Mouse (Mus musculus): ENCODE results near the gene Nlgn3. TPM values are rescaled to one million over a fixed set of nuclear protein-coding genes. Genes with fewer than 3 reads are reported as not detected.

Gene Nlgn3
- polyA plus RNA-seq, 1 experiment from 2014 or later = 94.7 TPM

- Histone ChIP-seq H3K27ac (ENCODE audit: low read length) (no peak within 1 kb of the TSS), H3K9me3 (replicated peaks; ENCODE audit: control insufficient read depth, low read length, poor library complexity, severe bottlenecking) (no peaks in the 10 kb centered on the region), H3K4me1 (ENCODE audit: control insufficient read depth, insufficient read depth, low read length) (no peaks in the 10 kb centered on the region), H3K9ac (ENCODE audit: low read depth, low read length) (no peak within 1 kb of the TSS), H3K4me2 (ENCODE audit: low read length) (no peak within 1 kb of the TSS), H3K27me3 (ENCODE audit: control insufficient read depth, insufficient read depth, low read depth, low read length) (no peaks in the 10 kb centered on the region), H3K4me3 (ENCODE audit: low read depth, low read length) (no peak within 1 kb of the TSS), H3K36me3 (ENCODE audit: control insufficient read depth, insufficient read depth, low read length) (no peaks in the 10 kb centered on the region)
- WGBS = 61% methylated on average over 3 of the region's 3 CpGs
- no peak for ATAC-seq
Observed at GRCm38 (mm10) chrX:101268755-101269124, 30.2 kb upstream of the Nlgn3 start, which contains the start of gene Gm20489. TSS of gene Gm20489 (minus strand) at chrX:101269023.

GRCm38 (mm10) chrX:101273410-101273809 is 25.6 kb upstream of the Nlgn3 start:
- Histone ChIP-seq H3K4me3 (ENCODE audit: low read depth, low read length) (peak overlapping the region; percentile 54), H3K4me2 (ENCODE audit: low read length) (peak overlapping the region; percentile 58), H3K9me3 (replicated peaks; ENCODE audit: control insufficient read depth, low read length, poor library complexity, severe bottlenecking) (no peaks in the 10 kb centered on the region), H3K36me3 (ENCODE audit: control insufficient read depth, insufficient read depth, low read length) (no peaks in the 10 kb centered on the region; the same call in 1 of the 2 replicates), H3K27ac (ENCODE audit: low read length) (no peak overlapping the region), H3K27me3 (ENCODE audit: control insufficient read depth, insufficient read depth, low read depth, low read length) (no peaks in the 10 kb centered on the region), H3K9ac (ENCODE audit: low read depth, low read length) (peak overlapping the region; percentile 66; the same call in 1 of the 2 replicates), H3K4me1 (ENCODE audit: control insufficient read depth, insufficient read depth, low read length) (no peaks in the 10 kb centered on the region)
- ATAC-seq = peak; percentile 23; the same call in 1 of the 2 replicates
- WGBS = 18% methylated on average over 6 of the region's 6 CpGs

- H3K9me3 ChIP-seq (replicated peaks; ENCODE audit: control insufficient read depth, low read length, poor library complexity, severe bottlenecking) = no peaks in the 10 kb centered on the region
- 22% methylated on average over 49 of the region's 54 CpGs for WGBS
- no peaks in the 10 kb centered on the region for H3K4me1 ChIP-seq (ENCODE audit: control insufficient read depth, insufficient read depth, low read length)
Observed at GRCm38 (mm10) chrX:101273875-101274738, 24.9 kb upstream of the Nlgn3 start, which contains the start of gene Med12. TSS of gene Med12 (plus strand) at chrX:101274030.

DNA sequence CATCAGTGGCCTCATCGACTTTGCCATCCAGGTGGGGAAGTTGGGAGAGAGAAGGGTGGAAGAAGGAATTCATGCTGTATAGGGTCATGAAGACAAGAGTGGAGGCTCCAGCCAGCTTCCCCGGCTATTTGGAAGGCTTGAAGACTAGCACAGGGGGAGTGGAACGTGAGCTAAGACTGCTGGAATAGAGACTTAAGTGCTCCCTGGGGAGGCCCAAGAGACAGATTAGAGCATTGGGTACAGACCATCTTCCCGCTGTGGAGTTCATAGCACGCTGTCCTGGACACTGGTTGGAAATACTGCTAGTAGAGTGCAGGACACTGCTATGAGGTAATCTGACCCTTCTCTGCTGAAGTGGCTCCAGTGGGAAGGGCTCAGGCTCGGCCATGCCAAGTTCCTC is 16.2 kb upstream of the Nlgn3 start:
- H3K4me2 ChIP-seq (ENCODE audit: low read length) = no peak overlapping the region
- peaks cover 7% of the 10 kb centered on the region; the same call in 1 of the 2 replicates for H3K36me3 ChIP-seq (ENCODE audit: control insufficient read depth, insufficient read depth, low read length)
- H3K27me3 ChIP-seq (ENCODE audit: control insufficient read depth, insufficient read depth, low read depth, low read length) = no peaks in the 10 kb centered on the region
- ATAC-seq = no peak
- WGBS = 86% methylated on average over 6 of the region's 6 CpGs
- H3K4me1 ChIP-seq (ENCODE audit: control insufficient read depth, insufficient read depth, low read length) = no peaks in the 10 kb centered on the region
- no peaks in the 10 kb centered on the region for H3K9me3 ChIP-seq (replicated peaks; ENCODE audit: control insufficient read depth, low read length, poor library complexity, severe bottlenecking)
- no peak overlapping the region for H3K27ac ChIP-seq (ENCODE audit: low read length)
- H3K9ac ChIP-seq (ENCODE audit: low read depth, low read length) = no peak overlapping the region
- H3K4me3 ChIP-seq (ENCODE audit: low read depth, low read length) = no peak overlapping the region

More at GRCm38 (mm10) chrX:101273875-101274738, 24.9 kb upstream of the Nlgn3 start, which contains the start of gene Med12:
- Histone ChIP-seq H3K27me3 (ENCODE audit: control insufficient read depth, insufficient read depth, low read depth, low read length) (no peaks in the 10 kb centered on the region), H3K36me3 (ENCODE audit: control insufficient read depth, insufficient read depth, low read length) (no peaks in the 10 kb centered on the region; the same call in 1 of the 2 replicates), H3K27ac (ENCODE audit: low read length) (peak within 1 kb of the TSS; percentile 71), H3K9ac (ENCODE audit: low read depth, low read length) (peak within 1 kb of the TSS; percentile 66), H3K4me2 (ENCODE audit: low read length) (peak within 1 kb of the TSS; percentile 58), H3K4me3 (ENCODE audit: low read depth, low read length) (peak within 1 kb of the TSS; percentile 54)
- ATAC-seq = peak; percentile 98

GRCm38 (mm10) chrX:101285534-101285933 is 13.4 kb upstream of the Nlgn3 start:
- peak; percentile 71 for ATAC-seq
- H3K36me3 ChIP-seq (ENCODE audit: control insufficient read depth, insufficient read depth, low read length) = peaks cover 13% of the 10 kb centered on the region
- no peaks in the 10 kb centered on the region for H3K9me3 ChIP-seq (replicated peaks; ENCODE audit: control insufficient read depth, low read length, poor library complexity, severe bottlenecking)
- no peak overlapping the region for H3K27ac ChIP-seq (ENCODE audit: low read length)
- no peak overlapping the region for H3K9ac ChIP-seq (ENCODE audit: low read depth, low read length)
- H3K27me3 ChIP-seq (ENCODE audit: control insufficient read depth, insufficient read depth, low read depth, low read length) = no peaks in the 10 kb centered on the region
- WGBS = 29% methylated on average over 6 of the region's 6 CpGs
- H3K4me2 ChIP-seq (ENCODE audit: low read length) = no peak overlapping the region
- H3K4me1 ChIP-seq (ENCODE audit: control insufficient read depth, insufficient read depth, low read length) = no peaks in the 10 kb centered on the region
- no peak overlapping the region for H3K4me3 ChIP-seq (ENCODE audit: low read depth, low read length)

GRCm38 (mm10) chrX:101285953-101286670 is 12.9 kb upstream of the Nlgn3 start:
- H3K4me2 ChIP-seq (ENCODE audit: low read length) = no peak overlapping the region
- no peak overlapping the region for H3K4me3 ChIP-seq (ENCODE audit: low read depth, low read length)
- no peak for ATAC-seq
- H3K36me3 ChIP-seq (ENCODE audit: control insufficient read depth, insufficient read depth, low read length) = peaks cover 13% of the 10 kb centered on the region
- no peak overlapping the region for H3K27ac ChIP-seq (ENCODE audit: low read length)
- H3K9me3 ChIP-seq (replicated peaks; ENCODE audit: control insufficient read depth, low read length, poor library complexity, severe bottlenecking) = no peaks in the 10 kb centered on the region
- WGBS = 93% methylated on average over 14 of the region's 14 CpGs
- no peak overlapping the region for H3K9ac ChIP-seq (ENCODE audit: low read depth, low read length)
- no peaks in the 10 kb centered on the region for H3K27me3 ChIP-seq (ENCODE audit: control insufficient read depth, insufficient read depth, low read depth, low read length)
- H3K4me1 ChIP-seq (ENCODE audit: control insufficient read depth, insufficient read depth, low read length) = no peaks in the 10 kb centered on the region

GRCm38 (mm10) chrX:101287543-101287942 is 11.4 kb upstream of the Nlgn3 start:
- H3K4me3 ChIP-seq (ENCODE audit: low read depth, low read length) = no peak overlapping the region
- no peak overlapping the region for H3K4me2 ChIP-seq (ENCODE audit: low read length)
- WGBS = 95% methylated on average over 3 of the region's 3 CpGs
- no peaks in the 10 kb centered on the region for H3K9me3 ChIP-seq (replicated peaks; ENCODE audit: control insufficient read depth, low read length, poor library complexity, severe bottlenecking)
- no peak overlapping the region for H3K9ac ChIP-seq (ENCODE audit: low read depth, low read length)
- peaks cover 11% of the 10 kb centered on the region for H3K36me3 ChIP-seq (ENCODE audit: control insufficient read depth, insufficient read depth, low read length)
- H3K4me1 ChIP-seq (ENCODE audit: control insufficient read depth, insufficient read depth, low read length) = no peaks in the 10 kb centered on the region
- ATAC-seq = no peak
- no peaks in the 10 kb centered on the region for H3K27me3 ChIP-seq (ENCODE audit: control insufficient read depth, insufficient read depth, low read depth, low read length)
- H3K27ac ChIP-seq (ENCODE audit: low read length) = no peak overlapping the region

DNA sequence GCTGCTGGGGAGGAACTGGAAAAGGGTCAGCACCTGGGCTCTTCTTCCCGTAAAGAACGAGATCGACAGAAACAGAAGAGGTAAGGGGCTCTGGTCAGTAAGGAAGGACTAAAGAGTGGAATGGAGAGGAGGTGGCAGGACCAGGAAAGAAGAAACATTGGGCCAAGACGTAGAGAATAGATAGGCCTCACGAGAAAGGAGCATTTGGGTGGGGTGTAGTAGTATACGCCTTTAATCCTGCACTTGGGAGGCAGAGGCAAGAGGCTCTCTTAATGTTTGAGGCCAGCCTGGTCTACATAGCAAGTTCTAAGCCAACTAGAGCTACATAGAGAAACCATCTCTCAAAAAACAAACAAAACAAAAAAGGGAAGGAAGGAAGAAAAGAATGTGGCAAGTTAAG is 10.5 kb upstream of the Nlgn3 start:
- Histone ChIP-seq H3K9me3 (replicated peaks; ENCODE audit: control insufficient read depth, low read length, poor library complexity, severe bottlenecking) (no peaks in the 10 kb centered on the region), H3K4me1 (ENCODE audit: control insufficient read depth, insufficient read depth, low read length) (no peaks in the 10 kb centered on the region), H3K9ac (ENCODE audit: low read depth, low read length) (no peak overlapping the region), H3K27ac (ENCODE audit: low read length) (no peak overlapping the region), H3K4me3 (ENCODE audit: low read depth, low read length) (no peak overlapping the region), H3K27me3 (ENCODE audit: control insufficient read depth, insufficient read depth, low read depth, low read length) (no peaks in the 10 kb centered on the region), H3K4me2 (ENCODE audit: low read length) (no peak overlapping the region), H3K36me3 (ENCODE audit: control insufficient read depth, insufficient read depth, low read length) (peaks cover 11% of the 10 kb centered on the region)
- no peak for ATAC-seq
- WGBS = 93% methylated on average over 6 of the region's 6 CpGs

DNA sequence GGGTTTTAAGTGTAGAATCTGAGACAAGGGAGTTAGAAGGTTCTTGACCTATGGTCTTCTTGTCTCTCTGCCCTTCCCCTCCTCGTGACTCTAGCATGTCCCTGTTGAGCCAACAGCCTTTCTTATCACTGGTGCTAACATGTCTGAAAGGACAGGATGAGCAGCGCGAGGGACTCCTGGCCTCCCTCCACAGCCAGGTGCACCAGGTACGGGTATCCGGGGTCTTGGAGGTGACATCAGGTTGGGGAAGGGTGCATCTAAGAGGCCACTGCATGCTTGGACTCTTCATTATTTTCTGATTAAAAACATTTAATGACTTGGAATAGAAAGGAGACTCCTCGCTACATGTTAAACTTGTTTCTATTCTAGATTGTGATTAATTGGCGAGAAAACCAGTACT is 9.9 kb upstream of the Nlgn3 start:
- ATAC-seq = no peak
- H3K4me3 ChIP-seq (ENCODE audit: low read depth, low read length) = no peak overlapping the region
- no peaks in the 10 kb centered on the region for H3K4me1 ChIP-seq (ENCODE audit: control insufficient read depth, insufficient read depth, low read length)
- H3K9ac ChIP-seq (ENCODE audit: low read depth, low read length) = no peak overlapping the region
- peaks cover 13% of the 10 kb centered on the region for H3K36me3 ChIP-seq (ENCODE audit: control insufficient read depth, insufficient read depth, low read length)
- no peaks in the 10 kb centered on the region for H3K9me3 ChIP-seq (replicated peaks; ENCODE audit: control insufficient read depth, low read length, poor library complexity, severe bottlenecking)
- no peaks in the 10 kb centered on the region for H3K27me3 ChIP-seq (ENCODE audit: control insufficient read depth, insufficient read depth, low read depth, low read length)
- H3K4me2 ChIP-seq (ENCODE audit: low read length) = no peak overlapping the region
- H3K27ac ChIP-seq (ENCODE audit: low read length) = no peak overlapping the region
- 93% methylated on average over 7 of the region's 7 CpGs for WGBS

Measured in midbrain, embryonic 16.5 days (tissue).